21 mouse cellular contexts compared by ENCODE assay signal in the genomic region with DNA sequence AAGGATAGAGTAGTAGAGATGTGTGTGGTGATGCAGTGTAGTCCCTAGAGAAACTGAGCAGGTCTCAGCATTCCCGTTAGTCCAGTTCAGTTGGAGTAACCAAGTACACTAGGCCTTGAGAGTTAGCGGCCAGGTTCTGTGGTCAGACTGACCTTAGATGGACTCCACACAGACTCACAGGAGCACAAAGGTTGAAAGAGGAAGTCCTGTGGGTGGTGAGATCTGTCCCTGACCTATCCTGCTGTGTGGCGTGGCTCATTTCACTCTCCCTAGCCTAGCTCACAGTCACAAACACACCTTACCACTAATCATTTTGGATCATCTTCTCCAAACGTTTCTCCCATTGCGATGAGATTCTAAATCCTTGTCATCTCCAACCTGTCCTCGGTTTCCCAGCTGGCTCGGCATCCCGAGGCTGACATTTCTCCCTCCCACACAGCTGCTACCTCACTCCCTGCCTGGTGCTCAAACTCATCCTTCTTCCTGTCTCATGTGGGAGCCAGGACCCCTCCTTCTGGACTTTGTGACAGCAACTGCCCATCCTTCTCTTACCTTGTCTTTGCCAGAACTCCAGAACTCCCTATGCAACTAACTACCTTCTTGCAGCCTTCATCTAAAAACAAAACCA.
DNase-seq lines count a peak whose midpoint lies in the region; ATAC-seq and TF ChIP-seq lines count a peak whose summit lies in the region.
"Had no signal": no experiment of that assay in that cellular context is flagged by ENCODE, and none has a peak within 500 bp of the region (broad histone marks: within the 10 kb centered on the region; RNA-seq: fewer than 3 reads in every experiment).

No protein-coding gene starts in this region.

- no peak overlapping the region for H3K4me3 ChIP-seq in layer of hippocampus, adult 2 months
- H3K4me3 ChIP-seq: embryonic facial prominence, embryonic 10.5 days; embryonic facial prominence, embryonic 13.5 days; erythroblast, embryonic 14.5 days; forebrain, embryonic 12.5 days; forebrain, embryonic 15.5 days; hindbrain, embryonic 12.5 days; hindbrain, embryonic 15.5 days had no signal

- TF ChIP-seq CTCF in layer of hippocampus, adult 2 months (conservative IDR thresholded peaks at IDR 0.05) = no peak

- peak overlapping the region; percentile 52 for H3K27ac ChIP-seq in layer of hippocampus, adult 2 months
- H3K27ac ChIP-seq: embryonic facial prominence, embryonic 10.5 days; embryonic facial prominence, embryonic 13.5 days; forebrain, embryonic 12.5 days; forebrain, embryonic 15.5 days; hindbrain, embryonic 12.5 days; hindbrain, embryonic 15.5 days had no signal

- no peak for DNase-seq in layer of hippocampus, adult 2 months (ENCODE audit: low spot score in 2 of 2)
- no peak for DNase-seq in layer of hippocampus, postnatal 25 days (ENCODE audit: extremely low spot score in 1 of 2, low spot score in 1 of 2)
- DNase-seq in right cerebral cortex, adult 18-20 months = peak; percentile 42
- no peak for DNase-seq in right cerebral cortex, postnatal 4 days
- no peak for DNase-seq in heart, adult 18-20 months
- DNase-seq: adrenal gland, adult 2 months; adrenal gland, postnatal 14 days; cerebellum, adult 11 months; cerebellum, adult 2 months; cerebellum, adult 9-11 months; embryo, embryonic 11 days; gastrocnemius, postnatal 25 days had no signal

- ATAC-seq in granulocyte monocyte progenitor cell, adult 5-6 weeks (replicated peaks; ENCODE audit: poor library complexity, severe bottlenecking) = peak; percentile 40
- ATAC-seq: CD4-positive, CD25-positive, alpha-beta regulatory T cell, adult 4 months; forebrain, embryonic 15.5 days had no signal
